Mouse (Mus musculus) hindbrain, embryonic 16.5 days (tissue): Measurements from ENCODE around the gene Gabbr1. TPM values are rescaled to one million over a fixed set of nuclear protein-coding genes. Genes with fewer than 3 reads are reported as not detected.

ENCODE experiments used
- ATAC-seq: fragments of 200-750 bp; cut with Nextera tagmentation; 2 replicates; pipeline ENCODE4 v1.8.0; 2017; ENCODE audit warnings: moderate TSS enrichment, moderate library complexity
- H3K27ac ChIP-seq: fragments of 300-500 bp; sonication (generic); 2 replicates; pipeline ENCODE4 v1.5.1; 2014; ENCODE audit warnings: low read depth, mild to moderate bottlenecking, control low read depth, low read length, moderate library complexity
- H3K27me3 ChIP-seq: fragments of 300-500 bp; sonication (generic); replicated peaks from 2 replicates; pipeline ENCODE4 v1.6.1; 2014; ENCODE audit warnings: low read length; ENCODE audit not compliant: control insufficient read depth, insufficient read depth
- H3K36me3 ChIP-seq: fragments of 300-500 bp; sonication (generic); 2 replicates; pipeline ENCODE4 v1.6.1; 2014; ENCODE audit warnings: mild to moderate bottlenecking, low read length, moderate library complexity, mixed read lengths; ENCODE audit not compliant: control insufficient read depth, insufficient read depth
- H3K4me1 ChIP-seq: fragments of 300-500 bp; sonication (generic); 2 replicates; pipeline ENCODE4 v1.6.1; 2014; ENCODE audit warnings: low read depth, low read length; ENCODE audit not compliant: control insufficient read depth, insufficient read depth
- H3K4me2 ChIP-seq: fragments of 300-500 bp; sonication (generic); 2 replicates; pipeline ENCODE4 v1.6.1; 2014; ENCODE audit warnings: mild to moderate bottlenecking, low read length, control low read depth, moderate library complexity
- H3K4me3 ChIP-seq: fragments of 300-500 bp; sonication (generic); 2 replicates; pipeline ENCODE4 v1.5.1; 2014; ENCODE audit warnings: mild to moderate bottlenecking, low read length, control low read depth, moderate library complexity
- H3K9ac ChIP-seq: fragments of 300-500 bp; sonication (generic); 2 replicates; pipeline ENCODE4 v1.6.1; 2014; ENCODE audit warnings: low read depth, mild to moderate bottlenecking, control low read depth, low read length, moderate library complexity
- H3K9me3 ChIP-seq: fragments of 300-500 bp; sonication (generic); 2 replicates; pipeline ENCODE4 v1.6.1; 2014; ENCODE audit warnings: mild to moderate bottlenecking, low read length, moderate library complexity; ENCODE audit not compliant: control insufficient read depth
- WGBS: fragments of 180-500 bp; shearing (Covaris S2); extraction: QIAGEN DNeasy Blood & Tissue Kit; methylation state at CpG from one replicate; pipeline ENCODE4 v1.1.7; 2014; 5-methylcytosine and 5-hydroxymethylcytosine counted together
- polyA plus RNA-seq: library from polyadenylated mRNA; unstranded; fragments of >200 nt; fragmentation: Nextera tagmentation; extraction: Ambion mirVana; gene quantifications from 2 replicates; pipeline ENCODE4 v1.2.1, GENCODE M21; 2015

The Gabbr1 gene
- polyA plus RNA-seq, 1 experiment from 2014 or later, result 82.9 TPM

DNA sequence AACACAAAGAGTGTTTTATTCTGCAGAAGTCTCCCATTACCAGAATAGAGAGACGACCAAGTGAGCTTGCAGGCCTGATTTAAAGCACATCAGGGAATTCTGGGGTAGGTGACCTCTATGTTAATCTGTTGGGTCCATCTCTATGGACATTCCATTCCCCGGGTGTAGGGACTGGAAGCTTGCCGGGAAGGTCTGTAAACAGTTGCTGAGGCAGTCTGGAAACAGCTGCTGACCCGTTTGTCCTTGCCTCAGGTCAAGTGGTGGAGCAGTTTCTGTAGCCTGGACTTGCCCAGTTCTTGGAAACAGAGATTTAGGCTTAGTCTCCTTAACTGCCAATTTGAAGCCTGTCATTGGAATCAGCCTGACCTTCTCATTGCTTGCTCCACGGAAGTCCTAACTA, 34.4 kb downstream of the Gabbr1 start:
- no peak for ATAC-seq
- Histone ChIP-seq H3K9me3 (no peaks in the 10 kb centered on the region), H3K4me3 (no peak overlapping the region), H3K9ac (no peak overlapping the region), H3K4me2 (no peak overlapping the region), H3K36me3 (peaks cover 4% of the 10 kb centered on the region; the same call in 1 of the 2 replicates), H3K27me3 (no peaks in the 10 kb centered on the region), H3K4me1 (peaks cover 2% of the 10 kb centered on the region), H3K27ac (no peak overlapping the region)
- 30% methylated on average over 5 of the region's 5 CpGs for WGBS

DNA sequence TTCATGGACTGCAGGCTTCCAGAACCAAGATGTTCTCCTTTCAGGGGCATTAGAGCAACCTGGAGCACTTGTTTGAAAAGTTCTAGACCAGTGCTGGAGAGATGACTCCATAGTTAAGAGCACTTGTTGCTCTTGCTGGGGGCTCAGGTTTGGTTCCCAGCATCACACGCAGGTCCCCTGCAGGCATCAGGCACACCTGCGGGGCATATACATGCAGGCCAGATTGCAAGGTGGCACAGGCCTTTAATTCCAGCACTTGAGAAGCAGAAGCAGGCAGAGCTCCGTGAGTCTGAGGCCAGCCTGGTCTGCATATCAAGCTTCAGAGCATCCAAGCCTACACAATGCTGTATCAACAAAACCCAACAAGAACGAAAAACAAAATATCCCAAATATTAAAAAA, 35.9 kb downstream of the Gabbr1 start:
- Histone ChIP-seq H3K9me3 (no peaks in the 10 kb centered on the region), H3K27me3 (no peaks in the 10 kb centered on the region), H3K4me3 (no peak overlapping the region), H3K27ac (no peak overlapping the region), H3K4me2 (no peak overlapping the region), H3K4me1 (peaks cover 2% of the 10 kb centered on the region), H3K9ac (no peak overlapping the region), H3K36me3 (peaks cover 2% of the 10 kb centered on the region; the same call in 1 of the 2 replicates)
- no peak for ATAC-seq
- WGBS, result 90% methylated on average over 4 of the region's 4 CpGs

DNA sequence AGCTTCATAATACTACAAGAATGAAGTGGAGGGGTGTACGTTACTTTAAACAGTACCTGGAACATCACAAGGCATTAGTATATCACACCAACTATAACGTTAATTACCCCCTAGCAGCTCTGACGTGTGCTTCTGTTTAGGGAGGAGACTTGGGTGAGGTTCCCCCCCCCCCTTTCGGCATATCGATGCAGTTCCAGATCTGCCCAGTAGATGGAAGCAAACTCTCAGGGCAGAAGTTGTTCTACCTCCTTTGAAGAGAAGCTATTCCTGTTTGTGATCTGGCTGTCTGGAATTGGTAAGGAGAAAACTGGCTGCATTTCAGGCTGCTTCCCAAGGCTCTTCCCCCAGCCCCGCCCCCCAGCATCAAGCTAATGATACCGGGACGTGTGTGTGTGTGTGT, 37.6 kb downstream of the Gabbr1 start:
- H3K27me3 ChIP-seq, result no peaks in the 10 kb centered on the region
- H3K4me2 ChIP-seq, result no peak overlapping the region
- H3K4me3 ChIP-seq, result no peak overlapping the region
- peak; percentile 62 for ATAC-seq
- H3K4me1 ChIP-seq, result peaks cover 2% of the 10 kb centered on the region
- H3K9ac ChIP-seq, result no peak overlapping the region
- H3K36me3 ChIP-seq, result no peaks in the 10 kb centered on the region
- no peaks in the 10 kb centered on the region for H3K9me3 ChIP-seq
- H3K27ac ChIP-seq, result no peak overlapping the region
- 5% methylated on average over 8 of the region's 8 CpGs for WGBS

DNA sequence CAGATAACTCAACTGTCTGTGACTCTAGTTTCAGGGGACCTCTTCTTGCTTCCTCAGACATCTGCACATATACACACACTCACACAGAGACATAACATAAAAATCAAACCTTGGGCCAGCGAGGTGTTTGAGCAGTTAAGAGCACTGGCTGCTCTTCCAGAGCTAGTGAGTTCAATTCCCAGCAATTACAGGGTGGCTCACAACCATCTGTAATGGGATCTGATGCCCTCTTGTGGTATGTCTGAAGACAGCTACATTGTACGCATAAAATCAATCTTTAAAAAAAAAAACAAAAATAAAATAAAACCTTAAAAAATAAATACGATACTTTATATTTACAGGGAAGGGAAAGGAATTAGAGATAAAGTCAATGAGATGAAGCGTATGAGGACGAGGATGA, 38.9 kb downstream of the Gabbr1 start:
- no peak for ATAC-seq
- H3K4me1 ChIP-seq, result no peaks in the 10 kb centered on the region
- 67% methylated on average over 5 of the region's 5 CpGs for WGBS

DNA sequence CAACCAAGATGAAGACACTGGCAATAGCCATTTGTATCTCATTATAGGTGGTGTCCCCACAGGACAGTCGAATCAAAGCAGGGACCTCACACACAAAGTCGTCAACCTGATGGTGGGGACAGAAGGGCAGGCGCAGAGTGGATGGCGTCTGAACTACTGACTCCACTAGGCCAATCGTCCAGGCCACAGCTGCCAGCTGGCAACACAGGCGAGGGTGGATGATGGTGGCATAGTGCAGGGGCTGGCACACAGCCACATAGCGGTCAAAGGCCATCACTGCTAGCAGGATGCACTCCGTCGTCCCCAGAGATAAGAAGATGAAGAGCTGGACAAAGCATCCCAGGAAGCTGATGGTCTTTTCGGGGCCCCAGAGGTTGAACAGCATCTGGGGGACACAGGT, 39.8 kb downstream of the Gabbr1 start:
- no peak for ATAC-seq
- Histone ChIP-seq H3K27ac (no peak overlapping the region), H3K36me3 (no peaks in the 10 kb centered on the region), H3K4me1 (no peaks in the 10 kb centered on the region), H3K27me3 (no peaks in the 10 kb centered on the region), H3K4me2 (no peak overlapping the region), H3K9me3 (no peaks in the 10 kb centered on the region), H3K4me3 (no peak overlapping the region), H3K9ac (no peak overlapping the region)
- 73% methylated on average over 10 of the region's 10 CpGs for WGBS

More for the DNA sequence above, 38.9 kb downstream of the Gabbr1 start:
- Histone ChIP-seq H3K9ac (no peak overlapping the region), H3K4me2 (no peak overlapping the region), H3K27me3 (no peaks in the 10 kb centered on the region), H3K36me3 (no peaks in the 10 kb centered on the region), H3K27ac (no peak overlapping the region), H3K9me3 (no peaks in the 10 kb centered on the region), H3K4me3 (no peak overlapping the region)

DNA sequence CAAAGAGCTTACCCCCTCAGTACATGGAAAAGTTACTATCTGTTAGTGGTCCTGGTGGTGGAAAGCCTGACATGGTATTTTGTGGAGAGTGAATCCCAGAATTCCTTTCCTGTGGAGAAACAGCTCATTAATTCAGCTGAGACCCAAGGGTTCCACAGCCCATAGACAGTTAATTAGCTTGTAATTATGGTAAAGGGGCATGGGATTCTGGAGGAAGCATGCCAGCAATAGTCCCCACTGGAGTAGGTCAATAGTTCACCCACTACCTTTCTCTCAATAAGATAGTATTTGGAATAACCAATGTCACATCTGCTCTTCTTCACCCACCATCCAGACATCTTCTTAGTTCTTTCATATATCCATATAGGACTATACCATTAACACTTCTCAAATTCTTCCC, 42.6 kb downstream of the Gabbr1 start, which contains the start of gene Olfr90:
Olfr90 (minus strand) TSS at position 101 of the 400 bp plus-strand sequence.
- H3K4me2 ChIP-seq, result no peak within 1 kb of the TSS
- no peak for ATAC-seq
- no peaks in the 10 kb centered on the region for H3K36me3 ChIP-seq
- H3K4me1 ChIP-seq, result no peaks in the 10 kb centered on the region
- no peak within 1 kb of the TSS for H3K27ac ChIP-seq
- H3K9me3 ChIP-seq, result no peaks in the 10 kb centered on the region
- no peaks in the 10 kb centered on the region for H3K27me3 ChIP-seq
- no peak within 1 kb of the TSS for H3K9ac ChIP-seq
- no peak within 1 kb of the TSS for H3K4me3 ChIP-seq

DNA sequence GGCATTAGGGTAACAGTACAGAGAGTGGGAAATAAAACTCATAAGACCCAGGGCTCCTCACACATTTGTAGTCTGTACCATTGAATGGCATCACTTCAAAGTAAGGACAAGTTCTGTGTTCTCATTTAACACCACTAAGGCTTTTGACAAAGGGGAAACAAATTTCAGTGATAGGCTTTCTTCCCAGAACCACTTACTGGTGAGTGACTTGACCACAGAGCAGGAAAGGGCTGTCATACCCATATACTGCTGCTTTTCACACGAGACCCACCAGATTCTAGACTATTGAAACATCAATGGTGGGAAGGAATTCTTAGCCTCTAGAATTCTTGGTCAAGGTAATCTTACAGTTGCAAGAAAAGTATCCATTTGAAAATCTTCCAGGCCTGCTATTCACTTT, 46.4 kb downstream of the Gabbr1 start:
- H3K4me2 ChIP-seq, result no peak overlapping the region
- H3K4me1 ChIP-seq, result no peaks in the 10 kb centered on the region
- H3K9me3 ChIP-seq, result no peaks in the 10 kb centered on the region
- no peak overlapping the region for H3K27ac ChIP-seq
- 90% methylated on average over 1 of the region's 1 CpGs for WGBS
- no peaks in the 10 kb centered on the region for H3K36me3 ChIP-seq
- H3K4me3 ChIP-seq, result no peak overlapping the region
- H3K27me3 ChIP-seq, result no peaks in the 10 kb centered on the region
- no peak for ATAC-seq
- H3K9ac ChIP-seq, result no peak overlapping the region

DNA sequence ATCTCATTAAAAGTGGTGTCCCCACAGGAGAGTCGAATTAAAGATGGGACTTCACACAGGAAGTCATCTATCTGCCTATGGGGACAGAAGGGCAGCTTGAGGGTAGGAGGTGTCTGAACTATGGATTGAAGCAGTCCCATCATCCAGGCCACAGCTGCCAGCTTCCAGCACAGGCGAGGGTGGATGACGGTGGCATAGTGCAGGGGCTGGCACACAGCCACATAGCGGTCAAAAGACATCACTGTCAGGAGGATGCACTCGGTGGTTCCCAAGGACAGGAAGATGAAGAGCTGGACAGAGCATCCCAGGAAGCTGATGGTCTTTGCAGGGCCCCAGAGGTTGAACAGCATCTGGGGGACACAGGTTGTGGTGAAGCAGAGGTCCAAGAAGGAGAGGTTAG, 47.5 kb downstream of the Gabbr1 start:
- 76% methylated on average over 5 of the region's 5 CpGs for WGBS
- H3K4me2 ChIP-seq, result no peak overlapping the region
- H3K36me3 ChIP-seq, result no peaks in the 10 kb centered on the region
- no peak overlapping the region for H3K27ac ChIP-seq
- H3K9me3 ChIP-seq, result no peaks in the 10 kb centered on the region
- H3K4me3 ChIP-seq, result no peak overlapping the region
- H3K4me1 ChIP-seq, result no peaks in the 10 kb centered on the region
- no peaks in the 10 kb centered on the region for H3K27me3 ChIP-seq
- ATAC-seq, result no peak
- no peak overlapping the region for H3K9ac ChIP-seq

DNA sequence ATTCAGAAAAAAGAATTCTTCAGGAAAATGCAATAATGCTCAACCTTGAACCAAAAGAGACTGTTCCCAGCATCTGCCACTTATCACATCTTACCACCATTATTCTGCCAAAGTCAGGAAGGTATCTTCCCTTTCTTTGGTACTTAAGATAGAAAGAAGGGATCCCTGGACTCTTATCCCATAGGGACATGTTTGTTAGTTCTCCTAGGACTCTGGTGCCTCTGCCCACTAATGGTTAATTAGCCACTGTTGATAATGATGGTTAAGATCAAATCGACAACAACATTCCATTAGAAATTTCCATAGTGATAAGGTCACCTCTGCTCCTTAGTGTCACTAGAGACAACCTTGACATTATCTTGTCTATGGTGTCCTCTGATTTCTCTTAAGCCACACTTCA, 52.4 kb downstream of the Gabbr1 start, which contains the start of gene Olfr91:
Olfr91 (minus strand) TSS at position 101 of the 400 bp plus-strand sequence.
- H3K4me2 ChIP-seq, result no peak within 1 kb of the TSS

DNA sequence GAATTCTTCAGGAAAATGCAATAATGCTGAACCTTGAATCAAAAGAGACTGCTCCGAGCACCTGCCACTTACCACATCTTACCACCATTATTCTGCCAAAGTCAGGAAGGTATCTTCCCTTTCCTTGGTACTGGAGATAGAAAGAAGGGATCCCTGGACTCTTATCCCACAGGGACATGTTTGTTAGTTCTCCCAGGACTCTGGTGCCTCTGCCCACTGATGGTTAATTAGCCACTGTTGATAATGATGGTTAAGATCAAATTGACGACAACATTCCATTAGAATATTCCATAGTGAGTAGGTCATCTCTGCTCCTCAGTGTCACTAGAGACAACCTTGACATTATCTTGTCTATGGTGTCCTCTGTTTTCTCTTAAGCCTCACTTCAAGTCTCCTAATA, 74.2 kb downstream of the Gabbr1 start, which contains the start of gene Olfr92:
Olfr92 (minus strand) TSS at position 101 of the 400 bp plus-strand sequence.
- no peak within 1 kb of the TSS for H3K4me3 ChIP-seq
- H3K36me3 ChIP-seq, result no peaks in the 10 kb centered on the region
- no peak within 1 kb of the TSS for H3K27ac ChIP-seq
- no peak within 1 kb of the TSS for H3K9ac ChIP-seq
- ATAC-seq, result no peak
- H3K4me1 ChIP-seq, result no peaks in the 10 kb centered on the region
- H3K4me2 ChIP-seq, result no peak within 1 kb of the TSS
- H3K9me3 ChIP-seq, result no peaks in the 10 kb centered on the region
- no peaks in the 10 kb centered on the region for H3K27me3 ChIP-seq
- 92% methylated on average over 2 of the region's 2 CpGs for WGBS

More for the DNA sequence above, 52.4 kb downstream of the Gabbr1 start, which contains the start of gene Olfr91:
- no peaks in the 10 kb centered on the region for H3K4me1 ChIP-seq
- ATAC-seq, result no peak
- H3K9ac ChIP-seq, result no peak within 1 kb of the TSS
- WGBS, result 89% methylated on average over 1 of the region's 1 CpGs
- no peak within 1 kb of the TSS for H3K27ac ChIP-seq
- H3K4me3 ChIP-seq, result no peak within 1 kb of the TSS
- H3K36me3 ChIP-seq, result no peaks in the 10 kb centered on the region
- no peaks in the 10 kb centered on the region for H3K9me3 ChIP-seq
- H3K27me3 ChIP-seq, result no peaks in the 10 kb centered on the region
